Mouse (Mus musculus): ENCODE data around the gene Omt2b.
A peak's percentile ranks its signal among the peaks of the same experiment; 100 is the strongest.
"Not testable (repeated sequence)": the region's sequence is repeated elsewhere in the genome, so short reads cannot be mapped to it uniquely, and the experiment has no call there.

Omt2b gene

DNA sequence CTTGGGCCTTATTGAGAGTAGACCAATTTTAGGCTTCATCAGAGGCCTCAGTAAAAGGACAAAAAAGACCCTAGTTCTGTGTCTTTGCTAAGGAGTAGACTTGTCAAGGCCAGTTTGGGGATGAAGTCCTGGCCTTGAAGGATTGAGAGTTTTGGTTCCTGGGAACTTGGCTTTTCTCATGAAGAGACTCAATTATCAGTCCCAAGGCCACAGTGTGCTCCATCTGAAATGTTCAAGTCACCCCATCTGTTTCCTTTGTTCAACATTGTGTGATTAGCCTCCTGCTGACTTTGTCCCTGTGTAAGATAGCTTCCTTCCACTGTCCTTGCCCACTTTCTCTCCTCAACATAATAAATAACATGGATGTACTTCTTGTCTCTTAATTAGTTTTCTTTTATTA lies 22.6 kb downstream of the Omt2b start:
- H3K9me3 ChIP-seq (ENCODE audit: low read length); H3K36me3 ChIP-seq (ENCODE audit: insufficient read depth, low read length); H3K4me3 ChIP-seq (replicated peaks; ENCODE audit: low read length): not testable (repeated sequence)
- H3K4me1 ChIP-seq (replicated peaks; ENCODE audit: low read depth, low read length) = peaks cover 19% of the 10 kb centered on the region
- peaks cover 21% of the 10 kb centered on the region; the same call in 1 of the 2 replicates for H3K27me3 ChIP-seq (ENCODE audit: insufficient read depth, low read length)
- TF ChIP-seq NANOG (IDR thresholded peaks at IDR 0.05; ENCODE audit: borderline replicate concordance, low read length) = peak; percentile 58; the same call in 1 of the 2 replicates

DNA sequence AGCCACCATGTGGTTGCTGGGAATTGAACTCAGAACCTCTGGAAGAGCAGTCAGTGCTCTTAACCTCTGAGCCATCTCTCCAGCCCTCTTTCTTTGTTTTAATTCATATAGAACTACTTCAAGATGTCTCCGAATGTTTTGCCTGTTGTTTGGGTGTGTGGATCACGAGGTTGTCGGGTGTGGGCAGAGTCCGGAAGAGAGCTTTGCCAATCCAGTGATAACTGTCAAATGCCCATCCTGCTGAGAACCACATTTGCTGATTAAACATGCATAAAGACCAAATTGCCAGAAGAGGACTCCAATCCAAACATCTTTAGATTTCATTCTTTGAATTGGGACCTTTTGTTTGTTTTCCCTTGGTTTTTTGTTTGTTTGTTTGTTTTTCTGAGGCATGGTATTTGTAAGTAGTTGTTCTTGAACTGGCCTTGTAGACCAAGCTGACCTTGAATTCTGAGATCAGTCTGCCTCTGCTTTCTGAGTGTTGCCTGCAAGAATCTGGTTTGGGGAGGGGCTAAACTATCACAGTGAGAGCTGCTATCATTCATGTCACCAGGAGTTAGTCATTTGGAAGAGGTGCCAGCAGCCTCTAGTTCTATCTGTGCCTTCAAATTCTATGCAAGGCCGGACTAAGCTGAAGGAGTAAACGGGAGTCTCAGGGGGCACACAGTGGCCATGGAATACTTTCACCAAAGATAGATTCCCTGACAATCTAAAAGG lies 24.3 kb downstream of the Omt2b start:
- Histone ChIP-seq H3K36me3 (ENCODE audit: insufficient read depth, low read length) (no peaks in the 10 kb centered on the region), H3K27me3 (ENCODE audit: insufficient read depth, low read length) (peaks cover 20% of the 10 kb centered on the region; the same call in 1 of the 2 replicates), H3K4me1 (replicated peaks; ENCODE audit: low read depth, low read length) (peaks cover 34% of the 10 kb centered on the region), H3K9me3 (ENCODE audit: low read length) (no peaks in the 10 kb centered on the region), H3K4me3 (replicated peaks; ENCODE audit: low read length) (no peak overlapping the region)
- TF ChIP-seq CTCF (conservative IDR thresholded peaks at IDR 0.05; ENCODE audit: low read length) = no peak
- no peak for TF ChIP-seq NANOG (IDR thresholded peaks at IDR 0.05; ENCODE audit: borderline replicate concordance, low read length)
- no peak for TF ChIP-seq POU5F1 (IDR thresholded peaks at IDR 0.05; ENCODE audit: borderline replicate concordance, low read length)

GRCm38 (mm10) chr9:78354665-78355578 lies 27.5 kb downstream of the Omt2b start:
- Histone ChIP-seq H3K4me1 (replicated peaks; ENCODE audit: low read depth, low read length) (peaks cover 49% of the 10 kb centered on the region), H3K4me3 (replicated peaks; ENCODE audit: low read length) (no peak overlapping the region), H3K9me3 (ENCODE audit: low read length) (no peaks in the 10 kb centered on the region), H3K36me3 (ENCODE audit: insufficient read depth, low read length) (no peaks in the 10 kb centered on the region), H3K27me3 (ENCODE audit: insufficient read depth, low read length) (0 out of 2 replicates have a peak, but pooled peaks cover 2% of the 10 kb centered on the region)
- no peak for TF ChIP-seq POU5F1 (IDR thresholded peaks at IDR 0.05; ENCODE audit: borderline replicate concordance, low read length)
- no peak for TF ChIP-seq NANOG (IDR thresholded peaks at IDR 0.05; ENCODE audit: borderline replicate concordance, low read length)
- no peak for TF ChIP-seq CTCF (conservative IDR thresholded peaks at IDR 0.05; ENCODE audit: low read length)

DNA sequence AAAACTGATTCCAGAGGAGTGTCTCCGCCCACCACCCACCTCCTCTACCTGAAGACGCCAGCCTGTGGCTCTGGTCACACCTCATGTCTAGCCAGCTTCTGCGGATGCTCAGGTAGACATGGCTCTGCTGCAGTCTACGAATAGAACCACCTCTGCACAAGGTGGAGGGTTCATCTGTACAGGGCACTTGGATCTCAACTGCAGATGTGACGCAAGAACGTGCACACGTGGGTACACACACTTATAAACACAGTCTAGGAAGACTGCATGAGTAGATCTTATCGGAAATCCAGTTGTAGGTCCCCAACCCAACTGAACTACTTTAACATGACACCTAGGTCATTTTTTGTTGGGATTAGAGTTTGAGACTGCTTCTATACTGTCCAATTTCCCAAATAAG lies 28.2 kb downstream of the Omt2b start, which contains the start of gene Gsta2:
Gene Gsta2, minus strand, starts transcription at position 178 of the 400 bp plus-strand sequence.
- Histone ChIP-seq H3K27me3 (ENCODE audit: insufficient read depth, low read length) (0 out of 2 replicates have a peak, but pooled peaks cover 2% of the 10 kb centered on the region), H3K36me3 (ENCODE audit: insufficient read depth, low read length) (no peaks in the 10 kb centered on the region), H3K4me3 (replicated peaks; ENCODE audit: low read length) (no peak within 1 kb of the TSS), H3K9me3 (ENCODE audit: low read length) (no peaks in the 10 kb centered on the region), H3K4me1 (replicated peaks; ENCODE audit: low read depth, low read length) (peaks cover 52% of the 10 kb centered on the region)
- TF ChIP-seq NANOG (IDR thresholded peaks at IDR 0.05; ENCODE audit: borderline replicate concordance, low read length) (no peak), POU5F1 (IDR thresholded peaks at IDR 0.05; ENCODE audit: borderline replicate concordance, low read length) (no peak), CTCF (conservative IDR thresholded peaks at IDR 0.05; ENCODE audit: low read length) (no peak)

- Histone ChIP-seq H3K27me3 (ENCODE audit: insufficient read depth, low read length) (no peaks in the 10 kb centered on the region), H3K4me3 (replicated peaks; ENCODE audit: low read length) (no peak overlapping the region), H3K4me1 (replicated peaks; ENCODE audit: low read depth, low read length) (peaks cover 71% of the 10 kb centered on the region), H3K36me3 (ENCODE audit: insufficient read depth, low read length) (no peaks in the 10 kb centered on the region), H3K9me3 (ENCODE audit: low read length) (no peaks in the 10 kb centered on the region)
- TF ChIP-seq POU5F1 (IDR thresholded peaks at IDR 0.05; ENCODE audit: borderline replicate concordance, low read length) = no peak
- peak; percentile 81 for TF ChIP-seq CTCF (conservative IDR thresholded peaks at IDR 0.05; ENCODE audit: low read length)
Measured at GRCm38 (mm10) chr9:78358053-78358452, 30.7 kb downstream of the Omt2b start.

DNA sequence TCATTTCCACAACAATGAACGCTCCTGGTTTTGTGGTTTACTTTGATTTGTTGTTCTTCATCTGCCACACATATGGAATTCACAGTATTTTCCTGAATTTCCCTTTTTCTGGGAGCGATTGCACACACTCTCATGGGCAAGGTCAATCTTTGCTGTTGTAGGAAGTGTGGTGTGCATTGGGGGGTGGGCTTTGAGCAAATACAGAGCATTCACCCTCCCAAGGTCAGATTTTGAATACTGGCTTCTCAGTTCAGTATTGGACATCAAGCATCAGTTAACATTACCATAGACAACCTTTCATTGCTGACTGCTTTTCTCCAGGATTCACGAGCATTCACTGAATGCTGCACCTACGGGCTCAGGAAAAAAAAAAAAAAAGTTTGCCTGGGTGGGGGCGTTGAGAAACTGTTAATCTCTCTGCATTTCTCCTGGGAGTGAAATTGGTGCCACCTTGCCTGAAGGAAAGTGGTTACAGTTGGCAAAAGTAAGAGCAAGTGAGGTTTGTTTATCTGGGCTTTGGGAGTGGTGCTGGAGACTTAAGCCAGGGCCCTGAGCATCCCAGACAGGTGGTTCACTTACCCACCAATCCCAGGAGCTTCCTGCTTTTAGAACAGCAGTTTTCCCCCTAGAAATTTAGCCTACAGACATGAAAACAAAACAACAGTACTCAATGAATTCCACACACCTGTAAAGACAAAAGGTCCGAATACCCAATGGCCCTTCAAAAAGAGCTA lies 32.5 kb downstream of the Omt2b start:
- peaks cover 85% of the 10 kb centered on the region for H3K4me1 ChIP-seq (replicated peaks; ENCODE audit: low read depth, low read length)
- H3K9me3 ChIP-seq (ENCODE audit: low read length) = no peaks in the 10 kb centered on the region
- H3K4me3 ChIP-seq (replicated peaks; ENCODE audit: low read length) = peak overlapping the region; percentile 14; the same call in 1 of the 2 replicates
- TF ChIP-seq CTCF (conservative IDR thresholded peaks at IDR 0.05; ENCODE audit: low read length) (no peak), NANOG (IDR thresholded peaks at IDR 0.05; ENCODE audit: borderline replicate concordance, low read length) (peak; percentile 82), POU5F1 (IDR thresholded peaks at IDR 0.05; ENCODE audit: borderline replicate concordance, low read length) (no peak)
- no peaks in the 10 kb centered on the region for H3K36me3 ChIP-seq (ENCODE audit: insufficient read depth, low read length)
- H3K27me3 ChIP-seq (ENCODE audit: insufficient read depth, low read length) = no peaks in the 10 kb centered on the region

DNA sequence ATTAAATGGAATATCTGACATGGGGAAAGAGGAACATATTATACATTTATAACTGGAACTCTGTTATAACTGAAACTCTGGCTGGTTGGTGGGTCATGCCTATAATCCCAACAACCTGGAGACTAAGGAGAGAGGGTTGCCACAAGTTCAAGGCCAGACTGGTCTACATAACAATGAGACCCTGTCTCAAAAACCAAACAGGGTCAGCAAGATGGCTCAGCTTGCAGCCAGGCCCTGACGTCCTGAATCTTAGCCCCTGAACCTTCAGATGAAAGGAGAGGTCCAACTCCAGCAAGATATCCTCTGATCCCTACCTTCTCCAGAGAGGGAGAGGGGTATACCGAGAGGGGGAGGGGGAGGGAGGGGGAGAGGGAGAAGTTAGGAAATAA lies 33.1 kb downstream of the Omt2b start:
- Histone ChIP-seq H3K4me3 (replicated peaks; ENCODE audit: low read length) (peak overlapping the region; percentile 14; the same call in 1 of the 2 replicates), H3K4me1 (replicated peaks; ENCODE audit: low read depth, low read length) (peaks cover 86% of the 10 kb centered on the region), H3K9me3 (ENCODE audit: low read length) (no peaks in the 10 kb centered on the region), H3K27me3 (ENCODE audit: insufficient read depth, low read length) (no peaks in the 10 kb centered on the region), H3K36me3 (ENCODE audit: insufficient read depth, low read length) (no peaks in the 10 kb centered on the region)
- TF ChIP-seq POU5F1 (IDR thresholded peaks at IDR 0.05; ENCODE audit: borderline replicate concordance, low read length) = peak; percentile 71; the same call in 1 of the 2 replicates
- no peak for TF ChIP-seq NANOG (IDR thresholded peaks at IDR 0.05; ENCODE audit: borderline replicate concordance, low read length)

- no peaks in the 10 kb centered on the region for H3K36me3 ChIP-seq (ENCODE audit: insufficient read depth, low read length)
- TF ChIP-seq CTCF (conservative IDR thresholded peaks at IDR 0.05; ENCODE audit: low read length) (no peak), NANOG (IDR thresholded peaks at IDR 0.05; ENCODE audit: borderline replicate concordance, low read length) (no peak), POU5F1 (IDR thresholded peaks at IDR 0.05; ENCODE audit: borderline replicate concordance, low read length) (no peak)
- H3K9me3 ChIP-seq (ENCODE audit: low read length) = no peaks in the 10 kb centered on the region
- H3K4me1 ChIP-seq (replicated peaks; ENCODE audit: low read depth, low read length) = peaks cover 77% of the 10 kb centered on the region
- H3K4me3 ChIP-seq (replicated peaks; ENCODE audit: low read length) = peak overlapping the region; percentile 46; the same call in 1 of the 2 replicates
- H3K27me3 ChIP-seq (ENCODE audit: insufficient read depth, low read length) = no peaks in the 10 kb centered on the region
Measured at GRCm38 (mm10) chr9:78363374-78363773, 36.0 kb downstream of the Omt2b start.

Data from E14TG2a.4 (cell line).